Mouse (Mus musculus) mouse embryonic stem cell (cell line): ENCODE data around the gene Cldn7.
"Not testable (repeated sequence)": the region's sequence is repeated elsewhere in the genome, so short reads cannot be mapped to it uniquely, and the experiment has no call there.

Experiments used
- in situ Hi-C, 2 experiments: fragments of 300-500 bp; cut with MboI; formaldehyde crosslinking; loops; 1 replicate in 1 of 2; 3 replicates in 1 of 2; pipeline ENCODE4 v1.14.3; 2019 to 2020; ENCODE audit warnings: low sequenced_read_pairs in 2 of 2, low pct_unique_long_range_greater_than_20kb in 1 of 2, mixed read lengths in 1 of 2; ENCODE audit not compliant: unreplicated experiment in 1 of 2

Gene Cldn7

GRCm38 (mm10) chr11:69964650-69965270 lies at the start of gene Cldn7:
Gene Cldn7, plus strand, starts transcription at chr11:69964779.
- in situ Hi-C loops = no loop called here

- in situ Hi-C loops = no loop called here
These were observed 49.6 kb upstream of the Cldn7 start for GRCm38 (mm10) chr11:69914917-69915430.

- in situ Hi-C loops = no loop called here
These were observed 48.6 kb upstream of the Cldn7 start for GRCm38 (mm10) chr11:69915667-69916627.

GRCm38 (mm10) chr11:69916652-69917378 lies 47.8 kb upstream of the Cldn7 start:
- in situ Hi-C loops = not testable (repeated sequence)

- in situ Hi-C loops = no loop called here
These were observed 47.1 kb upstream of the Cldn7 start for GRCm38 (mm10) chr11:69917379-69917948.

GRCm38 (mm10) chr11:69918118-69918517 lies 46.5 kb upstream of the Cldn7 start:
- in situ Hi-C loops = no loop called here

- in situ Hi-C loops = no loop called here
These were observed 45.5 kb upstream of the Cldn7 start for GRCm38 (mm10) chr11:69919053-69919452.

GRCm38 (mm10) chr11:69919661-69920265 lies 44.8 kb upstream of the Cldn7 start:
- in situ Hi-C loops = no loop called here

GRCm38 (mm10) chr11:69920266-69921031 lies 44.1 kb upstream of the Cldn7 start:
- in situ Hi-C loops = no loop called here

- in situ Hi-C loops = no loop called here
These were observed 43.2 kb upstream of the Cldn7 start, which contains the start of gene Eif5a for GRCm38 (mm10) chr11:69921114-69922011. Gene Eif5a, minus strand, starts transcription at chr11:69921958.

GRCm38 (mm10) chr11:69922012-69922756 lies 42.4 kb upstream of the Cldn7 start:
- in situ Hi-C loops = no loop called here

GRCm38 (mm10) chr11:69922796-69923195 lies 41.8 kb upstream of the Cldn7 start:
- in situ Hi-C loops = no loop called here

- in situ Hi-C loops = no loop called here
These were observed 37.1 kb upstream of the Cldn7 start for GRCm38 (mm10) chr11:69927501-69927900.

GRCm38 (mm10) chr11:69929712-69930111 lies 34.9 kb upstream of the Cldn7 start:
- in situ Hi-C loops = no loop called here

- in situ Hi-C loops = not testable (repeated sequence)
These were observed 34.4 kb upstream of the Cldn7 start for GRCm38 (mm10) chr11:69930176-69930575.

- in situ Hi-C loops = no loop called here
These were observed 33.5 kb upstream of the Cldn7 start for GRCm38 (mm10) chr11:69930967-69931537.
